Mouse (Mus musculus) olfactory bulb, adult 2 months (tissue): Measurements from ENCODE around the gene Dach1.

Experiments
- CTCF ChIP-seq: fragments of 200-500 bp; IDR thresholded peaks from 2 replicates; pipeline ENCODE4 v1.5.1; 2012; ENCODE audit warnings: low read depth, mild to moderate bottlenecking, low read length, moderate library complexity; ENCODE audit not compliant: insufficient read depth
- POLR2A ChIP-seq: fragments of 200-500 bp; IDR thresholded peaks from 2 replicates; pipeline ENCODE4 v1.6.1; 2012; ENCODE audit warnings: mild to moderate bottlenecking, low read depth, low read length, moderate library complexity; ENCODE audit not compliant: insufficient read depth

GRCm38 (mm10) chr14:97881976-97882375 is 287.6 kb downstream of the Dach1 start:
- TF ChIP-seq POLR2A, result no peak
- no peak for TF ChIP-seq CTCF
